Comparison of ENCODE assay signal across 8 mouse cellular contexts in genomic region chr9:65141306-65141975, GRCm38 (mm10). TPM values are rescaled to one million over a fixed set of nuclear protein-coding genes. Genes with fewer than 3 reads are reported as not detected.
A peak's percentile ranks its signal among the peaks of the same experiment; 100 is the strongest.
DNase-seq lines count a peak whose midpoint lies in the region; ATAC-seq lines count a peak whose summit lies in the region.

No protein-coding gene starts in this region.

- no peaks in the 10 kb centered on the region for H3K36me3 ChIP-seq in forebrain, embryonic 16.5 days (ENCODE audit: control insufficient read depth, insufficient read depth)
- peaks cover 23% of the 10 kb centered on the region for H3K36me3 ChIP-seq in hindbrain, embryonic 13.5 days
- H3K36me3 ChIP-seq in limb, embryonic 12.5 days: 0 out of 2 replicates have a peak, but pooled peaks cover 6% of the 10 kb centered on the region
- no peaks in the 10 kb centered on the region for H3K36me3 ChIP-seq in midbrain, embryonic 16.5 days (ENCODE audit: control insufficient read depth, insufficient read depth, low read length)

- peak overlapping the region; percentile 84 for H3K4me3 ChIP-seq in forebrain, embryonic 16.5 days (replicated peaks; ENCODE audit: low read length)
- H3K4me3 ChIP-seq in hindbrain, embryonic 13.5 days: peak overlapping the region; percentile 96
- H3K4me3 ChIP-seq in limb, embryonic 12.5 days (replicated peaks): peak overlapping the region; percentile 78
- peak overlapping the region; percentile 93 for H3K4me3 ChIP-seq in midbrain, embryonic 16.5 days (ENCODE audit: low read depth, low read length)

- WGBS in forebrain, embryonic 16.5 days: 0% methylated on average over 60 of the region's 73 CpGs
- under 1% methylated on average over 63 of the region's 73 CpGs for WGBS in hindbrain, embryonic 13.5 days
- WGBS in limb, embryonic 12.5 days: 1% methylated on average over 73 of the region's 73 CpGs
- WGBS in midbrain, embryonic 16.5 days: under 1% methylated on average over 54 of the region's 73 CpGs

- peak; percentile 75 for ATAC-seq in forebrain, embryonic 16.5 days
- peak; percentile 73 for ATAC-seq in hindbrain, embryonic 13.5 days (ENCODE audit: low FRiP score)
- ATAC-seq in limb, embryonic 12.5 days (ENCODE audit: insufficient number of reproducible peaks, insufficient read depth, low FRiP score, low TSS enrichment, low read depth): peak; percentile 60
- ATAC-seq in midbrain, embryonic 16.5 days: peak; percentile 72

- no peaks in the 10 kb centered on the region for H3K9me3 ChIP-seq in forebrain, embryonic 16.5 days (ENCODE audit: control insufficient read depth, low read length)
- H3K9me3 ChIP-seq in hindbrain, embryonic 13.5 days: no peaks in the 10 kb centered on the region
- H3K9me3 ChIP-seq in limb, embryonic 12.5 days: no peaks in the 10 kb centered on the region
- no peaks in the 10 kb centered on the region for H3K9me3 ChIP-seq in midbrain, embryonic 16.5 days (replicated peaks; ENCODE audit: control insufficient read depth, low read length, poor library complexity, severe bottlenecking)

- peak overlapping the region; percentile 70 for H3K4me2 ChIP-seq in forebrain, embryonic 16.5 days (ENCODE audit: low read length)
- H3K4me2 ChIP-seq in hindbrain, embryonic 13.5 days: peak overlapping the region; percentile 87
- H3K4me2 ChIP-seq in limb, embryonic 12.5 days: peak overlapping the region; percentile 88
- H3K4me2 ChIP-seq in midbrain, embryonic 16.5 days (ENCODE audit: low read length): peak overlapping the region; percentile 96

- peak overlapping the region; percentile 95 for H3K27ac ChIP-seq in forebrain, embryonic 16.5 days (ENCODE audit: low read length)
- H3K27ac ChIP-seq in hindbrain, embryonic 13.5 days: peak overlapping the region; percentile 98
- H3K27ac ChIP-seq in limb, embryonic 12.5 days: peak overlapping the region; percentile 88
- H3K27ac ChIP-seq in midbrain, embryonic 16.5 days (ENCODE audit: low read length): peak overlapping the region; percentile 94

- H3K4me1 ChIP-seq in forebrain, embryonic 16.5 days (replicated peaks; ENCODE audit: control insufficient read depth, insufficient read depth, low read length): peaks cover 32% of the 10 kb centered on the region
- H3K4me1 ChIP-seq in hindbrain, embryonic 13.5 days (replicated peaks): peaks cover 59% of the 10 kb centered on the region
- H3K4me1 ChIP-seq in limb, embryonic 12.5 days (replicated peaks): peaks cover 24% of the 10 kb centered on the region
- H3K4me1 ChIP-seq in midbrain, embryonic 16.5 days (ENCODE audit: control insufficient read depth, insufficient read depth, low read length): peaks cover 18% of the 10 kb centered on the region

- peak overlapping the region; percentile 98 for H3K9ac ChIP-seq in forebrain, embryonic 16.5 days (replicated peaks; ENCODE audit: low read depth, low read length)
- peak overlapping the region; percentile 97 for H3K9ac ChIP-seq in hindbrain, embryonic 13.5 days
- H3K9ac ChIP-seq in limb, embryonic 12.5 days (replicated peaks): peak overlapping the region; percentile 83
- H3K9ac ChIP-seq in midbrain, embryonic 16.5 days (ENCODE audit: low read depth, low read length): peak overlapping the region; percentile 97

- H3K27me3 ChIP-seq in forebrain, embryonic 16.5 days (replicated peaks; ENCODE audit: control insufficient read depth, insufficient read depth, low read length): no peaks in the 10 kb centered on the region
- H3K27me3 ChIP-seq in hindbrain, embryonic 13.5 days: no peaks in the 10 kb centered on the region
- H3K27me3 ChIP-seq in limb, embryonic 12.5 days: peaks cover 16% of the 10 kb centered on the region; the same call in 1 of the 2 replicates
- no peaks in the 10 kb centered on the region for H3K27me3 ChIP-seq in midbrain, embryonic 16.5 days (ENCODE audit: control insufficient read depth, insufficient read depth, low read depth, low read length)

- peak; percentile 66 for DNase-seq in embryo, embryonic 9.5 days (ENCODE audit: extremely low spot score)
- DNase-seq in embryo, embryonic 10 days (ENCODE audit: low spot score): no peak
- DNase-seq in T-cell, adult 2 months (ENCODE audit: low spot score): peak; percentile 20
- DNase-seq in testis, postnatal 14 days (ENCODE audit: low spot score): peak; percentile 37

RNA-seq across cellular contexts. Expression of gene Igdcc3, which starts 0.5 kb away (rescaled TPM):
- polyA plus RNA-seq in forebrain, embryonic 16.5 days (2015; fragmentation: Nextera tagmentation; extraction: Ambion mirVana): 8.3 and 8.5 TPM in 2 replicates
- polyA plus RNA-seq in hindbrain, embryonic 13.5 days (2015; fragmentation: Nextera tagmentation; extraction: Ambion mirVana): 13.8 and 15.5 TPM in 2 replicates
- 6.2 and 6.4 TPM in 2 replicates for polyA plus RNA-seq in limb, embryonic 12.5 days (2016; fragmentation: Nextera tagmentation; extraction: Ambion mirVana)
- 8.7 and 9.1 TPM in 2 replicates for polyA plus RNA-seq in midbrain, embryonic 16.5 days (2015; fragmentation: Nextera tagmentation; extraction: Ambion mirVana)

RNA-seq across cellular contexts. Expression of gene Igdcc4, which starts 40.2 kb away (rescaled TPM):
- 13.8 and 15.2 TPM in 2 replicates for polyA plus RNA-seq in forebrain, embryonic 16.5 days (2015; fragmentation: Nextera tagmentation; extraction: Ambion mirVana)
- polyA plus RNA-seq in hindbrain, embryonic 13.5 days (2015; fragmentation: Nextera tagmentation; extraction: Ambion mirVana): 9.7 TPM in 2 replicates
- 15.7 and 18.2 TPM in 2 replicates for polyA plus RNA-seq in limb, embryonic 12.5 days (2016; fragmentation: Nextera tagmentation; extraction: Ambion mirVana)
- 13.4 and 15.9 TPM in 2 replicates for polyA plus RNA-seq in midbrain, embryonic 16.5 days (2015; fragmentation: Nextera tagmentation; extraction: Ambion mirVana)

RNA-seq across cellular contexts. Expression of gene Parp16, which starts 53.7 kb away (rescaled TPM):
- 5.4 and 6.6 TPM in 2 replicates for polyA plus RNA-seq in forebrain, embryonic 16.5 days (2015; fragmentation: Nextera tagmentation; extraction: Ambion mirVana)
- polyA plus RNA-seq in hindbrain, embryonic 13.5 days (2015; fragmentation: Nextera tagmentation; extraction: Ambion mirVana): 5.9 and 6.1 TPM in 2 replicates
- polyA plus RNA-seq in limb, embryonic 12.5 days (2016; fragmentation: Nextera tagmentation; extraction: Ambion mirVana): 8.2 and 8.7 TPM in 2 replicates
- polyA plus RNA-seq in midbrain, embryonic 16.5 days (2015; fragmentation: Nextera tagmentation; extraction: Ambion mirVana): 8.5 and 9.0 TPM in 2 replicates
